Mouse (Mus musculus) forebrain, embryonic 13.5 days (tissue): Measurements from ENCODE around the gene Polr2l. TPM values are rescaled to one million over a fixed set of nuclear protein-coding genes. Genes with fewer than 3 reads are reported as not detected.

Experiments
- ATAC-seq: fragments of 200-750 bp; cut with Nextera tagmentation; 2 replicates; pipeline ENCODE4 v1.8.0; 2017
- H3K27ac ChIP-seq: fragments of 300-500 bp; sonication (generic); 2 replicates; pipeline ENCODE4 v1.5.1; 2015; ENCODE audit warnings: inconsistent platforms, mild to moderate bottlenecking, moderate library complexity
- H3K27me3 ChIP-seq: fragments of 300-500 bp; sonication (generic); 2 replicates; pipeline ENCODE4 v1.6.1; 2015; ENCODE audit warnings: mild to moderate bottlenecking, inconsistent platforms
- H3K36me3 ChIP-seq: fragments of 300-500 bp; sonication (generic); 2 replicates; pipeline ENCODE4 v1.6.1; 2015; ENCODE audit warnings: mild to moderate bottlenecking, inconsistent platforms; ENCODE audit not compliant: poor library complexity, severe bottlenecking
- H3K4me1 ChIP-seq: fragments of 300-500 bp; sonication (generic); 2 replicates; pipeline ENCODE4 v1.6.1; 2015; ENCODE audit warnings: inconsistent platforms
- H3K4me2 ChIP-seq: fragments of 300-500 bp; sonication (generic); 2 replicates; pipeline ENCODE4 v1.6.1; 2015; ENCODE audit warnings: inconsistent platforms, mild to moderate bottlenecking, moderate library complexity
- H3K4me3 ChIP-seq: fragments of 300-500 bp; sonication (generic); 2 replicates; pipeline ENCODE4 v1.5.1; 2015; ENCODE audit warnings: mild to moderate bottlenecking, inconsistent platforms
- H3K9ac ChIP-seq: fragments of 300-500 bp; sonication (generic); 2 replicates; pipeline ENCODE4 v1.6.1; 2015; ENCODE audit warnings: mild to moderate bottlenecking, inconsistent platforms
- H3K9me3 ChIP-seq: fragments of 300-500 bp; sonication (generic); replicated peaks from 2 replicates; pipeline ENCODE4 v1.6.1; 2016; ENCODE audit warnings: inconsistent platforms
- WGBS: fragments of 180-500 bp; shearing (Covaris S2); methylation state at CpG from one replicate; pipeline ENCODE4 v1.1.7; 2015; 5-methylcytosine and 5-hydroxymethylcytosine counted together
- polyA plus RNA-seq: library from polyadenylated mRNA; unstranded; fragments of >200 nt; fragmentation: Nextera tagmentation; extraction: Ambion mirVana; gene quantifications from 2 replicates; pipeline ENCODE4 v1.2.1, GENCODE M21; 2015

Gene Polr2l
- polyA plus RNA-seq, 1 experiment from 2014 or later: 76.5 TPM

DNA sequence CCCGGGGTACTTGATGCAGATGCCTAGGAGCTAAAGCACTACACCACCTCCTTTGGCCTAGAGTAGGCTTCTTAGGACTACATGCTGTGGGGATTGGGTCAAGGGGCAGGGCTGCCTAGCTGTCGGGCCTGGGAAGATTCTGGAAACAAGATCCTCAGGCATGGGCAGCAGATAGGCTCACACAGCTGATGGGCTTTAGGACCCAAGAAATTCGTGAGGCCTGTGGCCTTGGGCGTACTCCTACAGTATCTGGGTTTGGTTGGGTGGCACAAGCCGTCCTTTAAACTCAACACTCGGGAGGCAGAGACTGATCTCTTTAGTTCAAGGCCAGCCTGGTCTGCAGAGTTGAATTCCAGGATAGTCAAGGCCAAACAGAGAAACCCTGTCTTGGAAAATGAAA lies 2.7 kb downstream of the Polr2l start:
- Histone ChIP-seq H3K27ac (no peak overlapping the region), H3K4me1 (peaks cover 62% of the 10 kb centered on the region), H3K9ac (no peak overlapping the region), H3K4me3 (no peak overlapping the region), H3K36me3 (peaks cover 36% of the 10 kb centered on the region), H3K27me3 (peaks cover 19% of the 10 kb centered on the region), H3K9me3 (no peaks in the 10 kb centered on the region), H3K4me2 (no peak overlapping the region)
- WGBS: 82% methylated on average over 6 of the region's 6 CpGs
- ATAC-seq: no peak

DNA sequence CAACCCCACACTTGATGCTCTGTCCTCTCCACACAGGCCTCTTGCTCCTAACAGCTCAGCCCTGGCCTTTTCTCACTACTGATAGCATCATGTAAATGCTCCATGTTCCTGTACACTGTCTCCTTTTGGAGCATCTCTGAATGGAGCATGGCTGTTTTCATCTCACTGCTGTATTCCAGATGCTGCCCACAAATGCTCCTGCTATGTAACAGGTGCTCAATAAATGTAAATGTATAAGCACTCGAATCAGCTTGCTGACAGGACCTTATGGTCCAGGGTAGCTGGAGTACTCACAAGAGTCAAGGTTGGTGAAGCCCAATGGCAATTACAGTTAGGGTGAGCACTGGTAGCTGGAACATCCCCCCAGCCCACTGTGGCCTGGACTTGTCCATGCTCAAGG lies 3.7 kb downstream of the Polr2l start:
- Histone ChIP-seq H3K9me3 (no peaks in the 10 kb centered on the region), H3K27me3 (peaks cover 18% of the 10 kb centered on the region), H3K36me3 (peaks cover 36% of the 10 kb centered on the region), H3K4me2 (no peak overlapping the region), H3K4me3 (no peak overlapping the region), H3K27ac (no peak overlapping the region), H3K4me1 (peaks cover 59% of the 10 kb centered on the region), H3K9ac (no peak overlapping the region)
- no peak for ATAC-seq
- 77% methylated on average over 1 of the region's 1 CpGs for WGBS

DNA sequence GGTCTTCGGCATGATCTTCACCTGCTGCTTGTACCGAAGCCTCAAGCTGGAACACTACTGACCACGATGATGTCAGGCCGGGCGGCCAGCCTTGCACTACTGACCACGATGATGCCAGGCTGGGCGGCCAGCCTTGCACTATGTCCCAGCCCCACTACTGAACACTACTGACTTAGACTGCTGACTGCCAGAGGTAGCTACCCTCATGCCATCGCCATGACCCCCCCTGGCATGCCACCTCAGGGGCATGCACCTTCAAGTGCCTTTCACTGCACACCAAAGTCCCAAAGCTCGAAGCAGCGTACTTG lies 4.3 kb downstream of the Polr2l start:
- Histone ChIP-seq H3K27ac (no peak overlapping the region), H3K9ac (no peak overlapping the region), H3K9me3 (no peaks in the 10 kb centered on the region), H3K27me3 (peaks cover 18% of the 10 kb centered on the region), H3K4me3 (no peak overlapping the region), H3K4me1 (peaks cover 53% of the 10 kb centered on the region), H3K4me2 (no peak overlapping the region), H3K36me3 (peaks cover 36% of the 10 kb centered on the region)
- WGBS: 92% methylated on average over 10 of the region's 10 CpGs
- no peak for ATAC-seq

DNA sequence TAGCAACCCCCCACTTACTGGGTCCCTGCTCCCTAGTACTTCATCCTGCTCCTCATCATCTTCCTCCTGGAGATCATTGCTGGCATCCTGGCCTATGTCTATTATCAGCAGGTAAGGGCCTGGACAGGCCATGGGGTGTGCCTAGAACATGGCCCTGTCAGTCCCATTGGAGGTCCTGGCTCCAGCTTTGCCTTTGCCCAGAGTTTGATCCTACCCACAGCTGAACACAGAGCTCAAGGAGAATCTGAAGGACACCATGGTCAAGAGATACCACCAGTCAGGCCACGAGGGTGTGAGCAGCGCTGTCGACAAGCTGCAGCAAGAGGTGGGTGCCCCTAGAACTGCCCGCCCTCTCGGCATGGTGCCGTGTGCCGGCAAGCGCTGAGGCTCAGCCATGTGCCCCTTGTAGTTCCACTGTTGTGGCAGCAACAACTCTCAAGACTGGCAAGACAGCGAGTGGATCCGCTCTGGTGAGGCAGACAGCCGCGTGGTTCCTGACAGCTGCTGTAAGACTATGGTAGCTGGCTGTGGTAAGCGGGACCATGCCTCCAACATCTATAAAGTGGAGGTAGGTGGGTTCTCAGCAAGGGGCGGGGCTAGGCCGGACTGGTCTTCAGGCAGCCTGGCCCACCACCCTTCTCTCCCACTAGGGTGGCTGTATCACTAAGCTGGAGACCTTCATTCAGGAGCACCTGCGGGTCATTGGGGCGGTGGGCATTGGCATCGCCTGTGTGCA lies 4.9 kb downstream of the Polr2l start:
- Histone ChIP-seq H3K4me1 (peaks cover 51% of the 10 kb centered on the region), H3K36me3 (peaks cover 36% of the 10 kb centered on the region), H3K4me3 (peak overlapping the region; percentile 64; the same call in 1 of the 2 replicates), H3K9me3 (no peaks in the 10 kb centered on the region), H3K27me3 (peaks cover 21% of the 10 kb centered on the region), H3K9ac (peak overlapping the region; percentile 34; the same call in 1 of the 2 replicates), H3K4me2 (0 out of 2 replicates have a peak overlapping the region, but pooled peaks have one; percentile 18), H3K27ac (no peak overlapping the region)
- WGBS: 93% methylated on average over 18 of the region's 18 CpGs
- no peak for ATAC-seq

DNA sequence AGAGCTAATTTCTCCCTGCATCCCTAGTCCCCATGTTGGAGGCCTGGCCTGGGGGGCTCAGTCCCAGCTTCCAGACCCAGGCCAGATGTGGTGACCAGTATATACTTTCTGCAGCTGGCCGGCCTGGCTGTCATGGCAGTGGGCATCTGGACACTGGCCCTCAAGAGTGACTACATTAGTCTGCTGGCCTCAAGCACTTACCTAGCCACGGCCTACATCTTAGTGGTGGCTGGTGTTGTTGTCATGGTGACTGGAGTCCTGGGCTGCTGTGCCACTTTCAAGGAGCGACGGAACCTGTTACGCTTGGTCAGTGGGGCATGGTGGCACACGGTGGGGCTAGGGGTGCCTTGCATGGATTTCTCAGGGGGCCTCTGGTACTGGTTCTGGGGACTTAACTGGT lies 5.6 kb downstream of the Polr2l start:
- H3K9ac ChIP-seq: peak overlapping the region; percentile 76
- H3K9me3 ChIP-seq: no peaks in the 10 kb centered on the region
- H3K27ac ChIP-seq: peak overlapping the region; percentile 85; the same call in 1 of the 2 replicates
- H3K4me1 ChIP-seq: peaks cover 54% of the 10 kb centered on the region
- peaks cover 28% of the 10 kb centered on the region for H3K27me3 ChIP-seq
- H3K4me2 ChIP-seq: peak overlapping the region; percentile 73
- peaks cover 36% of the 10 kb centered on the region for H3K36me3 ChIP-seq
- H3K4me3 ChIP-seq: peak overlapping the region; percentile 64
- WGBS: 79% methylated on average over 6 of the region's 6 CpGs
- ATAC-seq: no peak

DNA sequence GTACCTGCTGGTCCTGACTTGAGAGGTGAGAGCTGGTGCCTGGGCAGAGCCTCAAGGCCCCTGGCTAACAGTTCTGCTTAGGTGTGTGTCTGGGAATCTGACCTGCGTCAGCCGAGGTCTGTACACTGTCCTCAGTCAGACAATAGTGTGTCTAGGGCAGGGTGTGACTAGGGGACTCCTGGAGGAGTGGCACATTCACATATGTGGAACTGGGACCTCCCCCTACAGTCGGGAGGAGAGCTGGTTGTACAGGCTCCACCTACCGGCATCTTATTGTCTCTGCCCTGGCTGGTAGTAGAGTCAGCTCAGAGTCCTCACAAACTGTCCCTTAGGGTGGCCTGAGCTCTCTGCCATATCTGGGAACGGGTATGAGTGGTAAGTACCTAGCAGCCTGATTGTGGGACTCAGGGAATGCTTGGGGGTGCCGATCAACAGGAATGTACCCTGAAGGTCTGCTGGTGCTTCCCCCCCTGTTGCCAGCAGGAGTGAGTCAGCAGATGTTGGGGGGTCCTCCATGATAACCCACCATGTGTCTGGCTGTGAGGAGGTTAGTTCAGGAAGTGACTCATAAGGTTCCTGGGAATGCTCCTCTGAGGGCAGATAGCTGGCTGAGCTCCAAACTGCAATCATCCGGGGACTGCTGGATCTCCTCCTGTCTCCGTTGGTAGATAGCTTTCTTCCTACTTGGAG lies 6.3 kb downstream of the Polr2l start:
- peaks cover 47% of the 10 kb centered on the region for H3K4me1 ChIP-seq
- peak overlapping the region; percentile 64 for H3K4me3 ChIP-seq
- H3K36me3 ChIP-seq: peaks cover 36% of the 10 kb centered on the region
- H3K27ac ChIP-seq: peak overlapping the region; percentile 85
- peaks cover 35% of the 10 kb centered on the region for H3K27me3 ChIP-seq
- peak overlapping the region; percentile 73 for H3K4me2 ChIP-seq
- WGBS: 19% methylated on average over 8 of the region's 8 CpGs
- peak; percentile 84 for ATAC-seq
- H3K9ac ChIP-seq: peak overlapping the region; percentile 76
- no peaks in the 10 kb centered on the region for H3K9me3 ChIP-seq

DNA sequence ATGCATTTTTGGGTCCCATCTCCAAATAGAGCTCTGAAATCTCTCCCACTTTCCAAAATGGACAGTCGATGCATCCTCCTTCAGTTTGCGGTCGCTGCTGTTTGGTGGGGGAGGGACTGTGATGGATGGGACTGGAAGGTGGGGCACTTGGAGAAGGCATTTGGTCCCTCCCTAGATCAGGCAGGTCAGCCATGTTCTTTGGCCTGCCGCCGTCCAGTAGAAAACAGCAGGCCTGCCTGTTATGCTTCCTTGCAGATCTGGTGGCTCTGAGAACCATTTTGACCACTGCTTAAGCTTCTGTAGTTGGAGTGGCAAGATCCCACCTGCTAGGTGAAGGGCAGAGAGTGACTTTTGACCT lies 6.8 kb downstream of the Polr2l start:
- no peak for ATAC-seq
- Histone ChIP-seq H3K9ac (peak overlapping the region; percentile 76), H3K9me3 (no peaks in the 10 kb centered on the region), H3K4me2 (peak overlapping the region; percentile 73), H3K4me1 (peaks cover 43% of the 10 kb centered on the region), H3K36me3 (peaks cover 36% of the 10 kb centered on the region), H3K27ac (peak overlapping the region; percentile 85), H3K4me3 (peak overlapping the region; percentile 64), H3K27me3 (peaks cover 40% of the 10 kb centered on the region)
- 24% methylated on average over 5 of the region's 5 CpGs for WGBS

DNA sequence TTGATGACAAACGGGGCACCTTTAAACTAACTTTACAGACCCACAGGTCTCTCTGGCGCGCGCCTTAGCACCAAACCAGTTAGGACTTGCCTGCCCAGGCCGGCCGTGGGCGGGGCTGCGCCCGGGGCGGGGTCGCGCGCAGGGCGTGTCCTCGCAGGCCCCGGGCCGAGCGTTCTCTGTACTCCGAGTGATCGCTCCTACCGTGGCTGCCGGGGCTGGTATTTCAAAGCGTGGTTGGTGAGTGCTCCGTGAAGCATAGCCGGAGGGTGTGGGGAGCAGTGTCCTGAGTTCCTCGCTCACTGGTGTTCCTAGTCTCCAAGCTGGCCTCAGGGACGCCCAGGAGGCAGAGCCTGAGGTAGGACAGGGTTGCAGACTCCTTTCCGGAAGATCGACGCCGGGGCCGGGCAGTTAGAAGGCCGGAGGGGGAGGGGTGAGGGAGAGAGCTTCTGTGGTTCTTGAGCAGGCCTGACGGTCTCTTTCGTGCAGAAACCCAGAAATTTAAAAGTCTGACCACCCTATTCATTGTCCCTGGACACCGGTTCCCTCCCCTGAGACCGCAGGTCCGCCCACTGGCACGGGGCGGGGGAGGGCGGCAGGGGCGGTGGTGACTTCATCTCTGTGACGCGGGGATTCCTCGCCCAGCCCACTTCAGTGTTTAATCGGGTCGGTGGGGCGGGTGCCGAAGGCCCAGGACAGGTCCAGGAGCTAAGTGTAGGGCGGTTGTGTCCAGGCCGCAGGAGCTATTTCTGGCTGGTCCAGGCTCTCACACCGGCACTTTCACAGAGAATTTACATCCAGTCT lies 7.5 kb downstream of the Polr2l start, which contains the start of gene Cd151:
TSS of gene Cd151 (plus strand) at position 163 of the 801 bp plus-strand sequence.
- H3K4me2 ChIP-seq: peak within 1 kb of the TSS; percentile 73
- H3K4me3 ChIP-seq: peak within 1 kb of the TSS; percentile 64
- H3K36me3 ChIP-seq: peaks cover 31% of the 10 kb centered on the region
- H3K9ac ChIP-seq: peak within 1 kb of the TSS; percentile 76
- under 1% methylated on average over 52 of the region's 52 CpGs for WGBS
- peaks cover 43% of the 10 kb centered on the region for H3K4me1 ChIP-seq
- ATAC-seq: peak; percentile 66
- peaks cover 47% of the 10 kb centered on the region for H3K27me3 ChIP-seq
- peak within 1 kb of the TSS; percentile 85 for H3K27ac ChIP-seq
- H3K9me3 ChIP-seq: no peaks in the 10 kb centered on the region

DNA sequence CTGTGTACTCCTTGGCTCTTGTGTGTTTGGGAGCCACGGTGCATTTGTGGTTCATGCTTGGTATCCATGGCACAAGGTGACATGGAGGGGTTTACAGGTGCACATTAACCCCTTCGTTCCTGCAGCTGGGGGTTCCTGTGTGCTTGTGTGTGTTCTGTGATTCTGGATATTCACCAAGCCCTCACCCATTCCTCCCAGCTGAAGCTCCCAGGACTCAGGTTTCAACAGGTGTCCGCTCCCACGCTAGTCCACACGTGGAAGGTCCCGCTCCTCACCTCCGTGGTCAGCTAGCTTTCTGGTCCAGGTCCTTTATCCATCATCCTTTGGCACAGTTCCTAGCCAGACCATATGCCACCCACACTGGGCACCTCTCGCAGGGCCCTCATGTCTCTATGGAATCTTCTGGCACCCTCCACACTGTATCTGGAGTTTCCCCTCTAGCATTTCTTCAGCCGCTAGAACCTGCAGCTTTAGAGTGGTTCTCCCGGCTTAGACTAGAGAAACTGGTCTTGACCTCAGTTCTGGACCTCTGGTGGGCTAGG lies 8.3 kb downstream of the Polr2l start:
- peak overlapping the region; percentile 76; the same call in 1 of the 2 replicates for H3K9ac ChIP-seq
- H3K27ac ChIP-seq: no peak overlapping the region
- peaks cover 25% of the 10 kb centered on the region for H3K36me3 ChIP-seq
- H3K27me3 ChIP-seq: peaks cover 55% of the 10 kb centered on the region
- H3K4me2 ChIP-seq: peak overlapping the region; percentile 73
- peak overlapping the region; percentile 64 for H3K4me3 ChIP-seq
- H3K4me1 ChIP-seq: peaks cover 51% of the 10 kb centered on the region
- H3K9me3 ChIP-seq: no peaks in the 10 kb centered on the region
- ATAC-seq: no peak
- 62% methylated on average over 10 of the region's 10 CpGs for WGBS

DNA sequence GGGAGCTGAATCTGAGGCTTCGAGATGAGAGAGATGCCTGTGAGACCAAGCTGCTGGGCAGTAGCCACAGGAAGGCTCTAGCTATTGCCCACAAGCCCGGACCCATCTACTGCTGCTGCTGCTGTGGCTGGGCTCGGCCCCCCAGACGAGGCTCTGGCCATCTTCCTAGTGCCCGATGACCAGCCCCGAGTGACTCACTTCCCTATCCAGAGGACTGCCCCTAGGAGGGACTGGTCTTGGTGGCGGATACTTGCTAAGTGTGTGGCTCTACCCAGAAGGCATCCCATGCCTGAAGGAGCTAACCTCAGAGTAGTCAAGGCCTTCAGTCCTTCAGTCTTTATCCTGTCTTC lies 8.9 kb downstream of the Polr2l start:
- Histone ChIP-seq H3K4me1 (peaks cover 55% of the 10 kb centered on the region), H3K4me2 (no peak overlapping the region), H3K36me3 (peaks cover 18% of the 10 kb centered on the region), H3K9ac (no peak overlapping the region), H3K4me3 (no peak overlapping the region), H3K27ac (peak overlapping the region; percentile 14; the same call in 1 of the 2 replicates), H3K27me3 (peaks cover 61% of the 10 kb centered on the region), H3K9me3 (no peaks in the 10 kb centered on the region)
- no peak for ATAC-seq
- 73% methylated on average over 7 of the region's 7 CpGs for WGBS

DNA sequence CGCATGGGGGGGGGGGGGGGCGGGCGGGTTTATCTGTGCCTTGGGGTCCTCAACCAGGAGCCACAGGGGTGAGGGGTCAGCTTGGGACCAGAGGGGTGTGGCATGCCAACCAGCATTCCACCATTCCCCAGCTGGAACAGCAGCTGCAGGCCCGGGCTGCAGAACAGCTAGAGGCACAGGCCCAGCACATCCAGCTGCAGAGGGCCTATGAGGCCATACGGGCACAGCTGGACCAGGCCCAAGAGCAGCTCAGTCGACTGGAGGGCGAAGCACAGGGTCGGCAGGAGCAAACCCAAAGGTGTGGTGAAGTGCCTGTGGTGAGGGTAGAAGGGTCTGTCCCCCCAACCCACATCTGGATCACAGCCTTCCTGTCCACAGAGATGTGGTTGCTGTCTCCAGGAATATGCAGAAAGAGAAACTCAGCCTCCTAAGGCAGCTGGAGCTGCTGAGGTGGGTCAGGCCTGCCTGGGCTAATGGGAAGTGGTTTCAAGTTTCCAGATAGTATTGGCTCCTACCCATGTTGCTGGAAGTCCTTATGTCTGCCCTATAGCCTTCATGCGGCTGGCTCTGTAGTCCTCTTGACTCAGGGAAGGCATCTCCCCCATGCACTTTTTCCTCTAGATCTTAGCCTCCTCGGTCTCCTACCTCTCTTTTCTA lies 9.4 kb downstream of the Polr2l start:
- 0 out of 2 replicates have a peak overlapping the region, but pooled peaks have one; percentile 14 for H3K27ac ChIP-seq
- H3K4me1 ChIP-seq: peaks cover 55% of the 10 kb centered on the region
- H3K9me3 ChIP-seq: no peaks in the 10 kb centered on the region
- 45% methylated on average over 8 of the region's 10 CpGs for WGBS
- H3K36me3 ChIP-seq: peaks cover 13% of the 10 kb centered on the region
- H3K27me3 ChIP-seq: peaks cover 66% of the 10 kb centered on the region
- no peak for ATAC-seq
- H3K4me3 ChIP-seq: no peak overlapping the region
- H3K9ac ChIP-seq: no peak overlapping the region
- H3K4me2 ChIP-seq: peak overlapping the region; percentile 33; the same call in 1 of the 2 replicates
